Mouse (Mus musculus) stomach, postnatal 0 days (tissue): ENCODE data around the gene Apba1.
A peak's percentile ranks its signal among the peaks of the same experiment; 100 is the strongest.

Experiments
- CTCF ChIP-seq: IDR thresholded peaks from 2 replicates; pipeline ENCODE4 v1.5.1; 2016; ENCODE audit warnings: antibody characterized with exemption, low read depth, mild to moderate bottlenecking, moderate library complexity
- EP300 ChIP-seq: optimal IDR thresholded peaks from 2 replicates; pipeline ENCODE3; 2016; ENCODE audit warnings: antibody characterized with exemption

- TF ChIP-seq CTCF (peak; percentile 22; the same call in 1 of the 2 replicates), EP300 (no peak)
Measured at GRCm38 (mm10) chr19:23898501-23898900, 139.8 kb downstream of the Apba1 start.
